Mouse (Mus musculus) midbrain, embryonic 14.5 days (tissue): ENCODE measurements around the gene Hint3. TPM values are rescaled to one million over a fixed set of nuclear protein-coding genes. Genes with fewer than 3 reads are reported as not detected.
"Not testable (repeated sequence)": the region's sequence is repeated elsewhere in the genome, so short reads cannot be mapped to it uniquely, and the experiment has no call there.

ENCODE experiments used
- ATAC-seq: fragments of 200-750 bp; cut with Nextera tagmentation; 2 replicates; pipeline ENCODE4 v1.8.0; 2017; ENCODE audit warnings: moderate number of reproducible peaks, moderate library complexity; ENCODE audit not compliant: low FRiP score, low TSS enrichment
- DNase-seq: peaks from one replicate; pipeline ENCODE4 v3.0.0-alpha.2; 2015
- H3K27ac ChIP-seq: fragments of 300-500 bp; sonication (generic); replicated peaks from 2 replicates; pipeline ENCODE4 v1.5.1; 2014; ENCODE audit warnings: mild to moderate bottlenecking, low read depth, low read length, moderate library complexity
- H3K27me3 ChIP-seq: fragments of 300-500 bp; sonication (generic); 2 replicates; pipeline ENCODE4 v1.6.1; 2014; ENCODE audit warnings: low read length, control low read depth, mixed read lengths; ENCODE audit not compliant: control insufficient read depth, insufficient read depth
- H3K36me3 ChIP-seq: fragments of 300-500 bp; sonication (generic); 2 replicates; pipeline ENCODE4 v1.6.1; 2014; ENCODE audit warnings: low read length, control low read depth; ENCODE audit not compliant: control insufficient read depth, insufficient read depth
- H3K4me1 ChIP-seq: fragments of 300-500 bp; sonication (generic); 2 replicates; pipeline ENCODE4 v1.6.1; 2014; ENCODE audit warnings: mild to moderate bottlenecking, antibody characterized with exemption, low read length, control low read depth; ENCODE audit not compliant: control insufficient read depth, insufficient read depth
- H3K4me2 ChIP-seq: fragments of 300-500 bp; sonication (generic); 2 replicates; pipeline ENCODE4 v1.6.1; 2014; ENCODE audit warnings: mild to moderate bottlenecking, low read length, moderate library complexity
- H3K4me3 ChIP-seq: fragments of 300-500 bp; sonication (generic); replicated peaks from 2 replicates; pipeline ENCODE4 v1.5.1; 2014; ENCODE audit warnings: low read depth, low read length
- H3K9ac ChIP-seq: fragments of 300-500 bp; sonication (generic); replicated peaks from 2 replicates; pipeline ENCODE4 v1.6.1; 2014; ENCODE audit warnings: mild to moderate bottlenecking, low read length, moderate library complexity
- H3K9me3 ChIP-seq: fragments of 300-500 bp; sonication (generic); 2 replicates; pipeline ENCODE4 v1.6.1; 2016; ENCODE audit warnings: low read length, control low read depth, mixed read lengths; ENCODE audit not compliant: control insufficient read depth
- WGBS: fragments of 180-500 bp; shearing (Covaris S2); extraction: QIAGEN DNeasy Blood & Tissue Kit; methylation state at CpG from one replicate; pipeline ENCODE4 v1.1.7; 2014; 5-methylcytosine and 5-hydroxymethylcytosine counted together
- polyA plus RNA-seq: library from polyadenylated mRNA; unstranded; fragments of >200 nt; fragmentation: Nextera tagmentation; extraction: Ambion mirVana; gene quantifications from 2 replicates; pipeline ENCODE4 v1.2.1, GENCODE M21; 2014

Hint3 gene
- polyA plus RNA-seq, result 21.8 TPM in 2 replicates

GRCm38 (mm10) chr10:30629513-30629912 lies at the start of gene Hint3:
TSS of gene Hint3 (minus strand) at chr10:30629632.
- WGBS, result 84% methylated on average over 3 of the region's 3 CpGs
- no peaks in the 10 kb centered on the region for H3K4me1 ChIP-seq
- no peak within 1 kb of the TSS for H3K27ac ChIP-seq
- H3K4me3 ChIP-seq, result no peak within 1 kb of the TSS
- H3K27me3 ChIP-seq, result no peaks in the 10 kb centered on the region
- no peak for ATAC-seq
- H3K36me3 ChIP-seq, result no peaks in the 10 kb centered on the region
- DNase-seq, result no peak
- H3K9ac ChIP-seq, result no peak within 1 kb of the TSS
- H3K4me2 ChIP-seq, result no peak within 1 kb of the TSS
- H3K9me3 ChIP-seq, result no peaks in the 10 kb centered on the region

GRCm38 (mm10) chr10:30678051-30678450 lies 48.6 kb upstream of the Hint3 start:
- Histone ChIP-seq H3K4me1 (no peaks in the 10 kb centered on the region), H3K9ac (no peak overlapping the region), H3K4me2 (no peak overlapping the region), H3K4me3 (no peak overlapping the region), H3K27ac (no peak overlapping the region), H3K27me3 (no peaks in the 10 kb centered on the region), H3K36me3 (no peaks in the 10 kb centered on the region), H3K9me3 (no peaks in the 10 kb centered on the region)
- DNase-seq (no peak), ATAC-seq (no peak)
- 83% methylated on average over 2 of the region's 2 CpGs for WGBS

DNA sequence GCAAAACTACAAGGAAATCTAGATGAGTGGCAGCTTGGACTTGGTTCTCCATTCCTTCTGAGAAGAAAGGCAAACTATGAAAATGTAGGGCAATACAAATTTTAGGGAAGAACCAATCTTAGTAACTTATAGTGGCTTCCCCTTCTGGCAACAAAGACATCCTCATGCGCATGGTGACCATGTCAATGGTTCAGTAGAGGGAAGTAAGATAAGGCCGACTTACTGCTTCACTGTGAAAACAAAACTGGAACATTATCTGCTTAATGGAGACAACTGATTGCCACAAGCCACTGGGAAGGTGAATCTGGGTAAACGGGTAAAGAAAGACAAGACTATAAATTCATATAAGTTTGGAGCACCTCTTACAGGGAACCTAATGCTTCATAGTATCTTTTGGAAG lies 45.4 kb upstream of the Hint3 start:
- no peaks in the 10 kb centered on the region for H3K9me3 ChIP-seq
- ATAC-seq (no peak), DNase-seq (no peak)
- H3K4me1 ChIP-seq, result no peaks in the 10 kb centered on the region
- no peak overlapping the region for H3K4me3 ChIP-seq
- H3K27me3 ChIP-seq, result no peaks in the 10 kb centered on the region
- no peak overlapping the region for H3K9ac ChIP-seq
- no peaks in the 10 kb centered on the region for H3K36me3 ChIP-seq
- H3K27ac ChIP-seq, result no peak overlapping the region
- WGBS, result over 99% methylated on average over 3 of the region's 3 CpGs
- H3K4me2 ChIP-seq, result no peak overlapping the region

GRCm38 (mm10) chr10:30666580-30666979 lies 37.1 kb upstream of the Hint3 start:
- Histone ChIP-seq H3K36me3 (no peaks in the 10 kb centered on the region; the same call in 1 of the 2 replicates), H3K27me3 (no peaks in the 10 kb centered on the region), H3K4me3 (no peak overlapping the region), H3K9ac (no peak overlapping the region), H3K4me1 (no peaks in the 10 kb centered on the region), H3K4me2 (no peak overlapping the region), H3K27ac (no peak overlapping the region), H3K9me3 (no peaks in the 10 kb centered on the region)
- ATAC-seq (no peak), DNase-seq (no peak)
- 96% methylated on average over 2 of the region's 2 CpGs for WGBS

DNA sequence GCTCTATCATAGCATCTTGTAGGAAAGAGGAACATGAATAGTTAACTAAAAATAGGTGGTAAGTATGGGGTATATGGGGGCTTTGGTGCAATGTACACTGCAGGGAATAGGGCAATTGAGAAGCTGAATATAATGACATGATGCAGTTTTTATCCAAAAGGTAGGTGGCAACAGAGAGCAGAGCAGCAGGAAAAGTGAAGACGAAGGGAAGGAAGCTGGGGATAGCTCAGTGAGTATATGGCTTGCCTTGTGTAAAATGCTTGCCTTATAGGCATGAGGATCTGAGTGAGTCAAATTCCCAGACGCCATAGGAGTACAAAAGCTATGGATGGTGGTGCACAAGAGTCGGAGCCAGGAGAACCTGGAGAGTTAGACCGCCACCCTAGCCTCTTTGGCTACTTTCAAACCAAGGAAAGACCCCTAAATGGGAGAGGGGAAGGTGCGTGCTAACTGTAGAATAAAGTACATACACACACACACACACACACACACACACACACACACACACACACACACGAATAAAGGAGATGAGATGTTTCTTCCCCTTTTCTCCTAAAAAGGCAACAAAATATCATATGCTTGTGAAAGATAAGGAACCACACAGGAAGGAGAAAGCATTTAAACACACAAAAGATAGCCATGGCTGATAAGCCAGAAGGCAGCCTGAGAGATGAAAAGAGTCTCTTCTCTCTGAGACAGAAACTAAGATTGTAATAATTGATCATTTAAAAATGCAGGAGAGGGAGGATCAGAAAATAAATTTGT lies 31.3 kb upstream of the Hint3 start:
- no peak overlapping the region for H3K9ac ChIP-seq
- H3K9me3 ChIP-seq, result no peaks in the 10 kb centered on the region
- 91% methylated on average over 6 of the region's 6 CpGs for WGBS
- no peak for ATAC-seq
- H3K27me3 ChIP-seq, result no peaks in the 10 kb centered on the region
- no peak for DNase-seq
- no peak overlapping the region for H3K27ac ChIP-seq
- no peak overlapping the region for H3K4me2 ChIP-seq
- H3K4me3 ChIP-seq, result no peak overlapping the region
- H3K36me3 ChIP-seq, result no peaks in the 10 kb centered on the region; the same call in 1 of the 2 replicates
- no peaks in the 10 kb centered on the region for H3K4me1 ChIP-seq

DNA sequence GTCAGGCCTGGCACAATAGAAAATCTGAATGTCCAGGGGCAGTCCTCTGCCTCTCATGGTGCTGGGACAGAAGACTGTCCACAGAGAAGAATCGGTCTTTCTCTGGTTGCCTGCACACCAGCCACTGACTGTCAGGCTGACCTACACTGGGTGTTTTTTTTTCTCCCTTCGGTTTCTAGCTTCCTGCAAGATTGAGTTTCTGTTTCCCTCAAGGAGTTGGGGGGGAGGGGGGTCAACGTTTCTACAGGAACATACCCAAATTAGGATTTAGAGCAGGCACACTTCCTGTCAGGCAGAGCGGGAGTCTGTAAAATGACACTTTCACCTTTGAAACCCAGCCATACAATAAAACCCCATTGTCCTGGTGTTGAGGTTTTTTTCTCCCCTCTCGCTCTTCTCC lies 26.2 kb upstream of the Hint3 start:
- H3K27me3 ChIP-seq, result no peaks in the 10 kb centered on the region
- H3K4me2 ChIP-seq, result no peak overlapping the region
- DNase-seq (no peak), ATAC-seq (no peak)
- no peaks in the 10 kb centered on the region for H3K9me3 ChIP-seq
- WGBS, result 15% methylated on average over 5 of the region's 5 CpGs
- no peak overlapping the region for H3K4me3 ChIP-seq
- no peaks in the 10 kb centered on the region for H3K4me1 ChIP-seq
- no peak overlapping the region for H3K27ac ChIP-seq
- H3K36me3 ChIP-seq, result peaks cover 13% of the 10 kb centered on the region
- no peak overlapping the region for H3K9ac ChIP-seq

GRCm38 (mm10) chr10:30647681-30648080 lies 18.2 kb upstream of the Hint3 start:
- Histone ChIP-seq H3K36me3 (peaks cover 6% of the 10 kb centered on the region; the same call in 1 of the 2 replicates), H3K4me3 (no peak overlapping the region), H3K9me3 (no peaks in the 10 kb centered on the region), H3K27ac (no peak overlapping the region), H3K9ac (no peak overlapping the region), H3K27me3 (no peaks in the 10 kb centered on the region), H3K4me1 (no peaks in the 10 kb centered on the region), H3K4me2 (no peak overlapping the region)
- no peak for ATAC-seq
- WGBS, result 69% methylated on average over 2 of the region's 2 CpGs
- no peak for DNase-seq

DNA sequence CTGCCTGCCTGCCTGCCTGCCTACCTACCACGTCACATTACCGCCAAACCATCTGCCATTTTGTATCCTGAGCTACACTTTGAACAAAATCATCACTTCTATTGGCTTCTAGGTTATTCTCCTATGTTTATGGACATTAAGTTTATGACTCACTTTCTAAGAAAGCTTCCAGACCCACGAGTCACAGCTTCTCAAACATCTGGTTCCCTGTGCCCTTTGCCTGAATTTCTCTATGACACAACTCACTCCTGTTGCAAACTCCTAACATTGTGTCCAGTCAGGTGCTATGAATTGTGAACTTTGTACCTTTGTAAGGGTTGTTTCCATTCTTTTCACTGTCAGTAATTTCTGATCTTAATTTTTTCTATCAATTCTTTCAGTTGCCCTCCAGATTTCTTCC lies 8.8 kb upstream of the Hint3 start:
- no peak overlapping the region for H3K4me2 ChIP-seq
- no peak overlapping the region for H3K27ac ChIP-seq
- H3K27me3 ChIP-seq, result no peaks in the 10 kb centered on the region
- no peak overlapping the region for H3K4me3 ChIP-seq
- DNase-seq, result no peak
- 83% methylated on average over 3 of the region's 3 CpGs for WGBS
- ATAC-seq, result no peak
- no peaks in the 10 kb centered on the region for H3K36me3 ChIP-seq
- H3K4me1 ChIP-seq, result no peaks in the 10 kb centered on the region
- no peak overlapping the region for H3K9ac ChIP-seq
- H3K9me3 ChIP-seq, result no peaks in the 10 kb centered on the region

- ATAC-seq, H3K4me3 ChIP-seq, H3K27ac ChIP-seq, DNase-seq, H3K4me1 ChIP-seq, H3K27me3 ChIP-seq, H3K4me2 ChIP-seq, H3K36me3 ChIP-seq, H3K9me3 ChIP-seq, H3K9ac ChIP-seq: not testable (repeated sequence)
- WGBS, result 87% methylated on average over 1 of the region's 1 CpGs
These were observed 7.2 kb upstream of the Hint3 start for GRCm38 (mm10) chr10:30636474-30637154.
